Mouse (Mus musculus) spleen, embryonic (tissue): ENCODE data around the gene Rasal1.

Source experiments
- CTCF ChIA-PET: fragments of 350-600 bp; sonication (Branson Sonifier 250); formaldehyde crosslinking; loops from one replicate; lab custom pipeline; 2022; lab: Charles Lee

Rasal1 gene

DNA sequence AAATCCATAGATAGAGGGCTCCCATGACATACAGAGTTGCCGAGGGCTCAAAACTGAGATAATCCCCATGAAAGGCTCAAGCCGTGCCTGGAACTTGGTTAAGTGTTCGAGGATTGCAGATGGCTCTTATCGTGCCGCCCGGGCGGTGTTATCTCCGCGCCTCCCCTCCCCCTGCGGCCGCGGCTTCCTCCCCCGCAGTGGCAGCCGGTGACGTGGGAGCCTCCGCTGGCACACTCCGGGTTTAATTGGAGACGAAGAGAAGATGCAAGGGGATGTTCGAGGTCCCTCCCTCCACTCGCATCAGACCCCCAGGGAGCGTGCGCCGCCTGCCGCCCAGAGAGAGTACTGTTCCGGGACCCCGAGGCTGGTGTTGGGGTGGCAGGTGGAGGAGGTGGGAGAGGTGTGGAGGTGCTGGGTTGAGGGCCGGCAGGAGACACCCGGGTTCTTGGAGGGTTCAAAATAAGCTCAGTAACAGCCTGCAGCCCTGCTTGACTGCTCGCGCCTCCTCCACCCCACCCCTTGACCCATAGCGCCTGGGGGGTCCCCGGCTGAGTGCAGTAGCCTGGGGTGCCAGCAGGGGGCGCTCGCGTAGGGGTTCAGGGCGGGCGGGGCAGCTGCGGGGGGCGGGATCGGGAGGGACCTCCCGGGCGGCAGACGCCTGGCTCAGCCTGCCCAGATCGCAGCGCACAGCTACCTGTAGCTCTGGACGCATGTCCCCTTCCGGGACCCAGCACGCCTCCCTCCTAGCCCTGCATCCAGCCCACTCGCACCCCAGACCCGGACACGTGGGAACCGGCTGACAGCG is at the start of gene Rasal1:
Gene Rasal1 (plus strand): TSS at position 244 of the 805 bp plus-strand sequence.
- CTCF ChIA-PET, result interaction anchor here (0.7 to 3.1 kb wide), 7 partner anchors 9 to 61 kb away, joined by 3 to 14 read pairs (median 4); partner anchors contain the start of gene Cfap73

DNA sequence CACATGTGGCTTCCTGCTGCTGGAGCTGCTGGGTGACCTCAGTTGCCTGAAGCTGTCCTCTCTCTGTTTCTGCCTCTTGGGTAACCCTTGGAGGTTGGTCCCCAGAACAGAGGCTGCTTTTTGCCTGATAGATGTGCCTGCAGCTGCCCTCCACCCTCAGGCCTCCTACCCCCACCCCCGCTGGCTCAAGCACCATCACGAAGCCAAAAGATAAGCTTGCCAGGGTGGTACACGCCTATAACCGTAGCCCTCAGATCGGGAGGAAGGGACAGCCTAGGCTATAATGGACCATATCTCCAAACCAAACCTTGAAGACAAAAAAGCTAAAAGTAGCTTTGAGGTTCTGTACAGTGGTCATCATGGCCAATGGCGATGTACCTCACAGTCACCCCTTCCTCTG is 49.0 kb upstream of the Rasal1 start:
- CTCF ChIA-PET, result interaction anchor here (0.7 kb wide), 1 partner anchor 14 kb away, joined by 3 read pairs; no protein-coding TSS in a partner anchor

DNA sequence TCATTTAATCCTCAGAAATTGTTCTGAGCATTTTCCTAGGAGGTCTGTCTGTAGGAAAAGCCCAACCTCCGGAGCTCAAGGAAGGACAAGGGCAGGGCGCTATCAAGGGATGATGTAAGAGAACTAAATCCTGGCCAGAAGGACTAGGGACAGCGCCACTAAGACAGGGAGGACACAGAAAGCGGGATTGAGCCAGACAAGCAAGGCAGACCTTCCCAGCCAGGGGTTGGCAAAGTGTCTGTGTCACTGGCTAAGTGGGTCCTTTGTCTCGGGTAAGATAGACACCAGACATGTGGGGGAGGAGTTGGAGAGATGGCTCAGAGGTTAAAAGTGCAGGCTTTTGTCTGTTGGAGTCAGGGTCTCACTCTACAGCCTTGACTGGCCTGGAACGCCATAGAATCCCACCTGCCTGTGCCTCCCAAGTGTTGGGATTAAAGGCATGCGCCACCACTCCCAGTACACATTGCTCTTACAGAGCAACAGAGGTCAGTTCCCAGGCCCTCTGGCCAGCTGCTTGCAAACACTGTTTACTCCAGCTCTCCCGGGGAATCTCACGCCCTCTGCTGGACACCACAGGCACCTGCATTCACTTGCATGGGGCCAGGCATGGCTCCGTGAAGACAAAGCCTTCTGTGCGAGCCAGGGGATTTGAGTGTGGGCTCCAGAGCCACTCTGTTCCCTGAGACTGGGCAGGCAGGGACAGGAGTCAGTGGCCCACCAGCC is 47.5 kb upstream of the Rasal1 start:
- CTCF ChIA-PET, result interaction anchor here (0.6 kb wide), 1 partner anchor 14 kb away, joined by 3 read pairs; no protein-coding TSS in a partner anchor

DNA sequence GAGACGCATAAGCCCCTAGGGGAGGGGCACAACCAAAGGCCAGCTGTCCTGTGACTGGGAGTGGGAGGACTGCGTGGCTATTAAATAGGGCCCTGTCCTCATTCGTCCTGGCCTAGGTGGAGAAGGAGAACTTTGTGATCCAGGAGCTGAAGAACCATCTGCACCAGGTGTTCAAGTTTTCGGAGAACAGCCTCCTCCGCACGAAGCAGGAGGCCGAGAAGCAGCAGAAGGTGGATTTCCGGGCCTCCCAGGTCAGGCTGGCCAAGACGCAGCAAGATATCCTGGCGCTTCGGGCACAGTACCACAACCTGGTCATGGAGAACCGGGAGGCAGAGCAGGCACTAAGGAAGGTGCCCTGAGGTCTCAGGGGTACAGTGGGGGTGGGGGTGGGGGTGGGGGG is 46.4 kb upstream of the Rasal1 start:
- CTCF ChIA-PET, result no interaction called here

DNA sequence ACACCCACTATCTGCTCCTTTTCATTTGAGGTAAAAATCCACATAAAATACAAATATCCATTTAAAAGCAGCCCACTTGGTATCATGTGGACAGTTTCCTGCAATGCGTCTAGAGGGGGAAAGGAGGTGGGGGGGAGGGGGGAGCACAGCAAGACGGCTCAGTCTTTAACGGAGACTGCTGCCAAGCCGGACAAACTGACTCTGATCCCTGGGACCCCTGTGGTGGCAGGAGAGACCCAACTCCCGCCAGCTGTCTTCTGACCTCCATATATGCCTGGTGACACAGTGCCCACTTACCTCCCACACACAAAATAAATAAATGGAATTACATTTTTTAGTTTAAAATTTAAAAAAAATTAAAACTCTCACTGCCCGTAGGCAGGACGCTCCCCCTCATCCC is 45.1 kb upstream of the Rasal1 start:
- CTCF ChIA-PET, result no interaction called here

DNA sequence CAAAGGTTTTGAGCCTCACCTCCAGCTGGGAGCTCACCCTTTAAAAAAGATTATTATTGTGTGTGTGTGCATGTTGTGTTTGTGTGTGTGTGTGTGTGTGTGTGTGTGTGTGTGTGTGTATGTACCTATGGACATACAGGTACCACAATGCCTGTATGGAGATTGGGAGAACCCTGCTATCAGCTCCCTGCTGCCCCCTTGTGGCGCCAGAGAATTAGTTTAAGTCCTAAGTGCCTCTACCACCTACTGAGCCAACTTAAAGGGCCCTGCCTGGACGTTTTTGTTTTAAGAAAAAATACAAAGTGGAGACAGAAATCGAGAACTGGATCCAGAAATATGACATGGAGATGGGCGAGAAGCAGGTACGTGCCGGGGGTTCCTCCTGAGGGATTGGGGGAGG is 43.8 kb upstream of the Rasal1 start:
- CTCF ChIA-PET, result interaction anchor here (0.6 to 1.5 kb wide), 9 partner anchors 17 to 499 kb away, joined by 3 to 27 read pairs (median 6); no protein-coding TSS in a partner anchor

DNA sequence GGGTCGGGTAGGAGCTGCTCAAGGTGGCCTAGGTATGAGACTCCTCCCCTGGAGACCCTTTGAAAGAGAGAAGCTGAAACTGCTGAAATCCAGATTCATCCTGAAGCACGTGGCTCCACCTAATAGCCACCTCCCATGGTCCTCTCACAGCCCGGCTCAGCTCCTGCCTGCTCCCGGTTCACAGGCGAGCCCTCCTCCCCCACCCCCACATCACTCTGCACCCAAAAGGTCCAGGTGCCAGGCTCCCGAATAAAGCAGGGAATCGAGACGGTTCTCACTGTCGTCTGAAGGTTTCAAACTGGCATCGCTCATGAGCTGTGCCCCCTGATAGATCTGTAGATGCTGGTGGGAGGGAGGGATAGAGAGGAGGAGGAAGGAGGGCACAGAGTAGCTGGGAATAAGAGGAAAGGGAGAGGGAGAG is 43.4 kb upstream of the Rasal1 start:
- CTCF ChIA-PET, result interaction anchor here (0.7 to 1.5 kb wide), 11 partner anchors 13 to 499 kb away, joined by 3 to 27 read pairs (median 3); no protein-coding TSS in a partner anchor

DNA sequence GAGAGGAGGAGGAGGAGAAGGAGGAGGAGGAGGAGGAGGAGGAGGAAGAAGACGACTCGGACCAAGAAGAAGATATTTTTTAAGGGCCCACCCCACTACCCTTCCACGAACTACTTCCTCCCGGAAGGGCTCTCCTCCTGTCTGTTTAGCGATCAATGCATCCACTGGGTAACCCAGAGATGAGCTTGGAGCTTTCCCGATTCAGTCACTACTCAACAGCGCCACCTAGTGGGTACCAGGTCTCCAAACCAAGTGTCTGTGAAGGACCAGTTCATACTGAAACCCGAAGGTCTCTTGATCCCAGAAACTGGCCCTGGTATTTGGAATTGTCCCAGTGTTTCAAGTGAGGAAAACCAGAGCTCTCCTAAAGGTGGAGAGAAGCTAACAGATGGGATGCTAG is 42.9 kb upstream of the Rasal1 start:
- CTCF ChIA-PET, result interaction anchor here (0.6 to 1.5 kb wide), 11 partner anchors 14 to 154 kb away, joined by 3 to 6 read pairs (median 3); no protein-coding TSS in a partner anchor

DNA sequence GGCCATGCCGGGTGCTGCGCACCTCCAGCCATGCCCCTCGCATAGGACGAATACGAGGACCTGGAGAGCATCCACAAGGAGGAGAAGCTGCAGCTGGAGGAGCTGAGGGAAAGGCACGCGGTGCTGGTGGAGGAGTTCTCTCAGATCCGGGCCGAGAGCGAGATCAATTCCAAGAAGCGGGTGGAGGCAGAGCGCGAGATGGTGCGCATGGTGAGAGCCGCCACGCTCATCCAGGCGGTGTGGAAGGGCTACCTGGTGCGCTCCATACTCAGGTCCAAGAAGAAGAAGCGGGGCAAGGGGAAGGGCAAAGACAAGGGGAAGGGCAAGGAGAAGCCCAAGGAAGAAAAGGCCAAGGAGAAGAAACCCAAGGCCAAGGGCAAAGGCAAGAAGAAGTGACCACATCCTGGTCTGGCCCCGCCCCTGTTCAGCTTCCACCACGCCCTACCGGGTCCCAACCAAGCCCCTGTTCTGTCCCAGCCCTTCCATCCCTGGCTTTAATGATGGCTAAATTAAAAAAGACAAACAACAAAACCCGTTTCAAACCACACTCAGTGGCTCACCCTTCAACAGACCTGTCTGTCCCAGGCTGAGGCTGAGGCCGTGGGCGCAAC is 41.9 kb upstream of the Rasal1 start:
- CTCF ChIA-PET, result interaction anchor here (1.3 kb wide), 1 partner anchor 15 kb away, joined by 3 read pairs; no protein-coding TSS in a partner anchor

DNA sequence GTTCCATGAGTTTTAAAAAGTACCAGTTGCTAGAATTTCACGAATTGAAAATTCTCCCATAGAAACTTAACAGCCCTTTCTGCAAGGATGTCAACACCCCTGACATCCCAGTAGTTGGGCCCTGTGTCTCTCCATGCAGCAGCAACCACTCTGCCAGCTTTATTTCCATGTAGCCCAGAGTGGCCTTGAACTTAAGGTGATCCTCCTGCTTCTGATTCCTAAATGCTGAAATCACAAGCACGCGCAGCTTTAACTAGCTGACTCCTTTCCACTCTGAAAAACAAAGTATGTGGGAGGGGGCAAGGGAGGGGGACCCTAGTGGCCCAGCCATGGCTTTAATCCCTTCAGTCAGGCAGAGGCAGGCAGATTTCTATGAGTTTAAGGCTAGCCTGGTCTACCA is 41.3 kb upstream of the Rasal1 start:
- CTCF ChIA-PET, result interaction anchor here (1.6 kb wide), 1 partner anchor 10 kb away, joined by 4 read pairs; no protein-coding TSS in a partner anchor

DNA sequence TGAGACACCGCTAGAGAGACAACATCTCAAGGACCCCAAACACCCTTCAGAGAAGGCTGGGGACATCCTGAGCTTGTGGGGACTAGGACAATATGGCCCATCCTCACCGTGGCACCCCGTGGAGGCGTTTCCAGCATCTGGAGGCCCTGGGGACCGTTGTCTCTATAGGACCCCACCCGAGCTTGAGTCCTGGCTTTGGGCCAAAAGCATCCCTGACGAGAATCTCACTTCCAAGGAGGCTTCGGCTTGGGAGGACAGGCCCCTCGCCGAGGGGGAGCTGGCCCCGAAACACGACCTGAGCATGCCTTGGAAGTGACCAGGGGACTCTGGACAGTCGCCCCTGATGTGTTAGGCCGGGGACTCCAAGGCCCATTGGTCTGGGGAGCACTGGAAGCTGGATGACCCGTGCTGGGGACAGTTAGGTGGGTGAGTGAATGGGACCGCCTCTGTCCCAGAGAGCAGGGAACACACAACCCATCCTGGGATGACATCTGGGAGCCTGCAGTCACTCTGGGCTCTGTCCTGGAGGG is 39.3 kb upstream of the Rasal1 start:
- CTCF ChIA-PET, result no interaction called here

DNA sequence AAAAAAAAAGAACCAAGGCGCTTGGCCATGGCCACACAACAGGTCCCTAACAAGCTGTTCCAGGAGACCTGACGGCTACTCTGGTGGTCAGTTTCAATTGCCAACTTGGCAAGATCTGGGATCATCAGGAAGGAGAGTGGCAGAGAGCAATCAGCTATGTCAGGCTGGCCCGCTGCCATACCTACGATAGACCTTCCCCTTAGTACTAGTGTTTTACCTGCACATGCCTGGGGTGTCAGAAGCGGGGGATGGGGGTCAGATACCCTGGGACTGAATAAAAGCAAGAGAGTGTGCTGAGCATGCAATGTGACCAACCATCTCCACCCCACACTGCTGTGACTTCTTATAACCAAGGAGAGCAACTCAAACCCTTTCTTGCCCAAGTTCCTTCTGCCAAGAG is 37.7 kb upstream of the Rasal1 start:
- CTCF ChIA-PET, result no interaction called here

DNA sequence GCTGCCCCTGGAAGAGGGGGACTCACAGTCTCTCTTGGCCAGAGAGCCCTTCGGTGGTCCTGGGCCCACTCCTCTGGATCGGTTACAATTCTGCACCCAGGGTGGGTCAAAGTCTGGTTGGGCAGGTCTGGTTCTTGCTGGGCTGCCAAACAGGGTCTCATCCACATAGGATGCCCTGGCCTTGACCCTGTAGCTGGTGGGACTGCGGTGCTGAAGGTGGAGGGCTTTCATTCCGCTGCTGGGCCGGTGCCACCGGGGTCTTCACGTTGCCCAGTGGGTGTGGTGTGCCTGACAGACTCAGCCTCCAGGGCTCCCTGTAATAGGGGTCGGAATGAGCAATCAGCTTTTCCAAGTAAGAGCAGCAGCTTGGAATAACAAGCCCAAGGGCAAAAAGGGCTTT is 37.2 kb upstream of the Rasal1 start:
- CTCF ChIA-PET, result interaction anchor here (1.2 kb wide), 1 partner anchor 101 kb away, joined by 9 read pairs; no protein-coding TSS in a partner anchor

DNA sequence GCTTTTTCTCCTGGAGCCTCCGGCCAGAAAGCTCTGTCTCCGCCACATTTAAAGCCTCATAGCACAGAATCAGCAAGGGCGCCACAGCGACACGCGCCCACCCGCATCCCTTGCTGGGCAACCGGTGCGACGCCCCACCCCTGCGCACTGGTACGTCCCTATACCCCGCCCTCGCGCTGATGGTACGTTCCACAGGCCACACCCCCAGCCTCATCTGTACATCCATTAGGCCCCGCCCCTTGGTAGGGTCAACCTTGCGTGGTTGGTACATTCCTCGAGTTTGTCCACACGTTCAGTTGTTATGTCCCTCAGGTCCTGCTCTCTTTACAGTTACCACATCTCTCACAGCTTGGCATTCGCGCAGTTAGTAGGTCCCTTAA is 36.2 kb upstream of the Rasal1 start, which contains the start of the genes Rita1 and Ddx54:
Gene Rita1 (minus strand): TSS at position 148 of the 380 bp plus-strand sequence.
Gene Ddx54 (plus strand): TSS at position 298 of the 380 bp plus-strand sequence.
- CTCF ChIA-PET, result interaction anchor here (0.7 to 1.2 kb wide), 3 partner anchors 9 to 102 kb away, joined by 4 to 16 read pairs (median 9); no protein-coding TSS in a partner anchor

DNA sequence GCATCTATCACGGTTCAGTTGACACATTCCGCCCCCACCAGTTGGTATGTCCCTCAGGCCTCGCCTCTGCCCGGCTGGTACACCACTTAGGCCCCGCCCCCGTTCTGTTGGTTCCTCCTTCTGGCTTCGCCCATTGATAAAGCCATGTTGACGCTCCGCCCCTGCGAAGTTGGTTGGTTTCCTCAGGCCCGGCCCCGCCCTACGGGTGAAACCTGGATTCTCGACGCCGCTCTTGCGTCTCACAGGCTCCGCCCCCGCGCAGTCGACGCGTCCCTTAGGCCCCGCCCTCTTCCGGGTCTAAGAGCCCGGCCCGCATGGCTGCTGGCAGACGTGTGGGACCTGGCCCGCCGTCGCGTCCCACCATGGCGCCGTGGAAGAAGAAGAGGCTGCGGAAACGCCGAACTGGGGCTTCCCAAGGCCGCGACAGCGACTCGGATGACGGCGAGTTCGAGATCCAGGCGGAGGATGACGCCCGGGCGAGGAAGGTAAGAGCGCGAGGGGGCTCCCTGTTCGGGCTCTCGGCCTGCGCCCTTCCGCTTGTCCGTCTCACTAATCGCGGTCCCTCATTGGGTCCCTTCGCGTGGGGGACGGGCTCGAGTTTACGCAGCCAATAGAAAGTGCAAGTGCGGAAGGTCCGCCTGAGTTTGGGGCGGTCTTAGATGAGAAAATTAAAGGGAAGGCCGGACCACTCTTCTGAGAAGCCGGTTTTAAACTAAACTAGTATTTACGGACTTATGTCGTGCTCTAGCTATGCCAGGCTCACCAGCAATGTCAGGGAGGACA is 35.6 kb upstream of the Rasal1 start:
- CTCF ChIA-PET, result interaction anchor here (0.6 to 1.2 kb wide), 3 partner anchors 8 to 101 kb away, joined by 3 to 16 read pairs (median 4); no protein-coding TSS in a partner anchor

DNA sequence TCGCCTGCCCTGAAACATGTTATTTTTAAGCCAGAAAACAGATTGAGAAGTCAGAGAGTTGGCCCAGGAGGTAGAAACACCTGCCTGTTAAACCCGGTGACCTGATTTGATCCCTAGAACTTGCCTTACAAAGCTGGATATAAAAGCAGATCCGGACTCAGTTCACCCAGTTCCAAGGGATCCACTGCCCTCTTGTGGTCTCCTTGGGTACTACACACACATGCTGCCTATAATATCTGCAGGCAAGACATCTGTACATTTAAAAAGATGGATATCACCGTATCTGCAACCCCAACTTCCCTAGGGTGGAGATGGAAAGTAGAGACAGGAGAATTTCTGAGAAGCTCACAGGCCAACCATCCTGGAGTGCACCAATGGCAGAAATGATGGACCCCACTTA is 32.7 kb upstream of the Rasal1 start:
- CTCF ChIA-PET, result interaction anchor here (0.5 to 0.6 kb wide), 2 partner anchors 90 to 110 kb away, joined by 3 to 4 read pairs; no protein-coding TSS in a partner anchor

DNA sequence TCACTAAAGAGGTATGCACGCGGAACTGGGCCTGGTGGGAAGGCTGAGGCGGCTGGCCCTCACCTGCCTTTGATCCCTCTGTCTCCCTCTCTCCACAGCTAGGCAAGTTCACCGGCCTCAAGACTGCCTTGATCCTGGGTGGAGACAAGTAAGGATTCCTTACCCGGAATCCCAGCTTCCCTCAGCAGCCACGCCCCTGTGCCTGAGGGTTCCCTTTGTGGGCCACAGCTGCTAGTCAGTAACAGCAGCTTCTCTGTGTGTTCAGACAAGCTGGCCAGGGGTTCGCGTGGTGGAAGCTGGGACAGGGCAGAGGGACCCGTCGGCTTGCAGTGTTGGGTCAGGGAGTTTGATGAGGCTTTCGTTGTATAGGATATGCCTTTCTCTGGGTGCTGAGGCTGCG is 29.8 kb upstream of the Rasal1 start:
- CTCF ChIA-PET, result interaction anchor here (0.7 to 0.9 kb wide), 5 partner anchors 29 to 126 kb away, joined by 3 to 5 read pairs (median 3); no protein-coding TSS in a partner anchor

DNA sequence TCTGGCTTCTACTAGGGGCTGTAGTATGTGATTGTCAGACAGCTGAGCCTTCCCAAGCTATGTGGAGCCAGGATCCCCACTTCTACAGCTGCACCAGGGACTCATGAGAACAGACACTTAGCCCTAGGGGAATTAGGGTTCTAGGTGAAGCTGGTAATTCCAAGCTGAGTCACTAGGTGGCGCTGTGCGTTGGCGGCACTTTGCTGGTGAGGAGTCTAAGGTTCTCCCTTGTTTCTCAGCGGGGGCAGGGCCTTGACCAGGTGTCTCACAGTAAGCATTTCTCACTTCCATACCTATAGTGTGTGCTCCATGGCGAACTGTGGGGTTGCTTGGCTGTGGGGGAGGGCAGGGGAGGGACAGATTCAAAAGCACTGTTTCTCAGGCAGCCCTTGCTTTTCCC is 29.4 kb upstream of the Rasal1 start:
- CTCF ChIA-PET, result interaction anchor here (0.8 to 2.8 kb wide), 4 partner anchors 34 to 125 kb away, joined by 3 to 29 read pairs (median 5); no protein-coding TSS in a partner anchor

DNA sequence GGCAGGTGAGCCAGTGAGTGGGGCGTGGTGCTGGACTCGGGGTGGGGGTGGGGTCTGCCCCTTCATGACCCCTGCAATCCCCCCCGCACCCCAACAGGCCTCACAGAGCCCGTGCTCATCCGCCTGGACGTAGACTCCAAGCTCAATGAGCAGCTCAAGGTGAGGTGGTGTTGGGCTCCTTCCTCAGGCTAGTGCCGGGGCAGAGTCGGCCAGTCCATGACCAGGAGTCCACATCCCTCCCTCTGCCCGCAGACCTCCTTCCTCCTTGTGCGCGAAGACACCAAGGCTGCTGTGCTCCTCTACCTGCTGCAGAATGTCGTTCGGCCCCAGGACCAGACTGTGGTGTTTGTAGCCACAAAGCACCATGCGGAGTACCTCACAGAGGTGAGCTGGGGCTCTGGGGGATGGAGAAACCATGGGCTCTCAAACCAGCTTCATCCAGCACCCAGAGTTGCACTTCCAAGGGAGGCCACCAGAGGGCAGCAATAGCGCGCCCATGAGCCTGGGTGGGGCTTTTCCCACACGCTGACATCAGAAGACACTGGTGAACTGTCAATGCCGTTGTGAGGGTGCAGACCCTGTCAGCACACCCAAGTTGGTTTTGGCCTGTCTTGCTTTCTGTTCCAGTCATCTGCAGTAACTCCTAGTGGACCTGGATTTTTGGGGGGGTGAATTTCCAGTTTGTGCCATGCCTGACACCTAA is 28.1 kb upstream of the Rasal1 start:
- CTCF ChIA-PET, result interaction anchor here (0.7 to 2.8 kb wide), 9 partner anchors 23 to 136 kb away, joined by 3 to 29 read pairs (median 5); partner anchors contain the start of gene Rasal1
